Mouse (Mus musculus): ENCODE data around the gene Fez1. TPM values are rescaled to one million over a fixed set of nuclear protein-coding genes. Genes with fewer than 3 reads are reported as not detected.
A peak's percentile ranks its signal among the peaks of the same experiment; 100 is the strongest.

The Fez1 gene
- total RNA-seq, 1 experiment = 5.0 TPM

- in situ Hi-C loops (cut with MboI; ENCODE audit: low sequenced_read_pairs in 2 of 2, unreplicated experiment in 2 of 2) = no loop called here
- TF ChIP-seq ZNF384 (IDR thresholded peaks at IDR 0.05; ENCODE audit: low read depth, low read length) = no peak
- TF ChIP-seq ZC3H11A (IDR thresholded peaks at IDR 0.05; ENCODE audit: borderline replicate concordance, low read depth, low read length) = no peak
- no peak for TF ChIP-seq HCFC1 (IDR thresholded peaks at IDR 0.05; ENCODE audit: borderline replicate concordance, insufficient read depth, low read length)
- TF ChIP-seq MAFK (IDR thresholded peaks at IDR 0.05; ENCODE audit: insufficient read depth, low read depth, low read length) = no peak
- no peak for TF ChIP-seq CHD2 (IDR thresholded peaks at IDR 0.05; ENCODE audit: low read depth, low read length)
- Histone ChIP-seq H3K9me3 (ENCODE audit: control insufficient read depth, insufficient read depth, low read depth, low read length) (no peaks in the 10 kb centered on the region), H3K4me3 (ENCODE audit: insufficient read depth in 1 of 2, low read depth in 1 of 2, low read length in 2 of 2, poor library complexity in 1 of 2, severe bottlenecking in 1 of 2) (no peak overlapping the region), H3K27ac (ENCODE audit: insufficient read depth, low read depth, low read length, poor library complexity, severe bottlenecking) (no peak overlapping the region), H3K4me1 (ENCODE audit: control insufficient read depth in 2 of 2, insufficient read depth in 2 of 2, low read length in 2 of 2, poor library complexity in 1 of 2) (no peaks in the 10 kb centered on the region; a peak in 1 of 4 replicates), H3K36me3 (ENCODE audit: control insufficient read depth, insufficient read depth, low read length, poor library complexity, severe bottlenecking) (no peaks in the 10 kb centered on the region), H3K9ac (ENCODE audit: insufficient read depth, low read depth, low read length, poor library complexity, severe bottlenecking) (no peak overlapping the region)
- no peak for DNase-seq (ENCODE audit: low read depth, low spot score)
Measured at GRCm38 (mm10) chr9:36814486-36814885, 7.2 kb upstream of the Fez1 start.

- in situ Hi-C loops (cut with MboI; ENCODE audit: low sequenced_read_pairs in 2 of 2, unreplicated experiment in 2 of 2) = no loop called here
- no peak overlapping the region for H3K4me3 ChIP-seq (ENCODE audit: insufficient read depth in 1 of 2, low read depth in 1 of 2, low read length in 2 of 2, poor library complexity in 1 of 2, severe bottlenecking in 1 of 2)
- H3K27ac ChIP-seq (ENCODE audit: insufficient read depth, low read depth, low read length, poor library complexity, severe bottlenecking) = no peak overlapping the region
- no peak for DNase-seq (ENCODE audit: low read depth, low spot score)
- no peaks in the 10 kb centered on the region for H3K9me3 ChIP-seq (ENCODE audit: control insufficient read depth, insufficient read depth, low read depth, low read length)
- H3K9ac ChIP-seq (ENCODE audit: insufficient read depth, low read depth, low read length, poor library complexity, severe bottlenecking) = no peak overlapping the region
- H3K4me1 ChIP-seq (ENCODE audit: control insufficient read depth in 2 of 2, insufficient read depth in 2 of 2, low read length in 2 of 2, poor library complexity in 1 of 2) = peaks cover 0 to 6% of the 10 kb centered on the region in 2 experiments; a peak in 2 of 4 replicates
- no peak for TF ChIP-seq HCFC1 (IDR thresholded peaks at IDR 0.05; ENCODE audit: borderline replicate concordance, insufficient read depth, low read length)
- H3K36me3 ChIP-seq (ENCODE audit: control insufficient read depth, insufficient read depth, low read length, poor library complexity, severe bottlenecking) = no peaks in the 10 kb centered on the region
Measured at GRCm38 (mm10) chr9:36818905-36819304, 2.8 kb upstream of the Fez1 start.

GRCm38 (mm10) chr9:36820969-36821643 is 558 bp upstream of the Fez1 start:
- no peaks in the 10 kb centered on the region for H3K36me3 ChIP-seq (ENCODE audit: control insufficient read depth, insufficient read depth, low read length, poor library complexity, severe bottlenecking)

GRCm38 (mm10) chr9:36822024-36822423 is 360 bp downstream of the Fez1 start:
- peaks cover 0 to 6% of the 10 kb centered on the region in 2 experiments; a peak in 1 of 4 replicates for H3K4me1 ChIP-seq (ENCODE audit: control insufficient read depth in 2 of 2, insufficient read depth in 2 of 2, low read length in 2 of 2, poor library complexity in 1 of 2)
- no peak for TF ChIP-seq MAFK (IDR thresholded peaks at IDR 0.05; ENCODE audit: insufficient read depth, low read depth, low read length)
- no peak for TF ChIP-seq HCFC1 (IDR thresholded peaks at IDR 0.05; ENCODE audit: borderline replicate concordance, insufficient read depth, low read length)
- TF ChIP-seq ZNF384 (IDR thresholded peaks at IDR 0.05; ENCODE audit: low read depth, low read length) = no peak
- TF ChIP-seq ZC3H11A (IDR thresholded peaks at IDR 0.05; ENCODE audit: borderline replicate concordance, low read depth, low read length) = no peak
- TF ChIP-seq CHD2 (IDR thresholded peaks at IDR 0.05; ENCODE audit: low read depth, low read length) = no peak
- in situ Hi-C loops (cut with MboI; ENCODE audit: low sequenced_read_pairs in 2 of 2, unreplicated experiment in 2 of 2) = no loop called here
- H3K36me3 ChIP-seq (ENCODE audit: control insufficient read depth, insufficient read depth, low read length, poor library complexity, severe bottlenecking) = no peaks in the 10 kb centered on the region
- H3K9me3 ChIP-seq (ENCODE audit: control insufficient read depth, insufficient read depth, low read depth, low read length) = no peaks in the 10 kb centered on the region
- H3K27ac ChIP-seq (ENCODE audit: insufficient read depth, low read depth, low read length, poor library complexity, severe bottlenecking) = no peak overlapping the region
- H3K4me3 ChIP-seq (ENCODE audit: insufficient read depth in 1 of 2, low read depth in 1 of 2, low read length in 2 of 2, poor library complexity in 1 of 2, severe bottlenecking in 1 of 2) = no peak overlapping the region
- DNase-seq (ENCODE audit: low read depth, low spot score) = no peak
- no peak overlapping the region for H3K9ac ChIP-seq (ENCODE audit: insufficient read depth, low read depth, low read length, poor library complexity, severe bottlenecking)

More at GRCm38 (mm10) chr9:36820969-36821643, 558 bp upstream of the Fez1 start:
- Histone ChIP-seq H3K4me3 (ENCODE audit: insufficient read depth in 1 of 2, low read depth in 1 of 2, low read length in 2 of 2, poor library complexity in 1 of 2, severe bottlenecking in 1 of 2) (peak overlapping the region in 1 of 2 experiments; percentile 1; a peak in 1 of 4 replicates), H3K9me3 (ENCODE audit: control insufficient read depth, insufficient read depth, low read depth, low read length) (no peaks in the 10 kb centered on the region), H3K27ac (ENCODE audit: insufficient read depth, low read depth, low read length, poor library complexity, severe bottlenecking) (no peak overlapping the region), H3K4me1 (ENCODE audit: control insufficient read depth in 2 of 2, insufficient read depth in 2 of 2, low read length in 2 of 2, poor library complexity in 1 of 2) (peaks cover 0 to 6% of the 10 kb centered on the region in 2 experiments; a peak in 1 of 4 replicates), H3K9ac (ENCODE audit: insufficient read depth, low read depth, low read length, poor library complexity, severe bottlenecking) (no peak overlapping the region; the same call in 1 of the 2 replicates)
- TF ChIP-seq MAFK (IDR thresholded peaks at IDR 0.05; ENCODE audit: insufficient read depth, low read depth, low read length) (no peak), CHD2 (IDR thresholded peaks at IDR 0.05; ENCODE audit: low read depth, low read length) (no peak), HCFC1 (IDR thresholded peaks at IDR 0.05; ENCODE audit: borderline replicate concordance, insufficient read depth, low read length) (no peak)
- no peak for DNase-seq (ENCODE audit: low read depth, low spot score)
- in situ Hi-C loops (cut with MboI; ENCODE audit: low sequenced_read_pairs in 2 of 2, unreplicated experiment in 2 of 2) = no loop called here
